Mouse (Mus musculus): ENCODE results near the gene Ndufaf4. TPM values are rescaled to one million over a fixed set of nuclear protein-coding genes. Genes with fewer than 3 reads are reported as not detected.
"Not testable (repeated sequence)": the region's sequence is repeated elsewhere in the genome, so short reads cannot be mapped to it uniquely, and the experiment has no call there.

Gene Ndufaf4
- polyA plus RNA-seq (2012; rRNA removed), result 2.1 and 2.8 TPM in 2 replicates

DNA sequence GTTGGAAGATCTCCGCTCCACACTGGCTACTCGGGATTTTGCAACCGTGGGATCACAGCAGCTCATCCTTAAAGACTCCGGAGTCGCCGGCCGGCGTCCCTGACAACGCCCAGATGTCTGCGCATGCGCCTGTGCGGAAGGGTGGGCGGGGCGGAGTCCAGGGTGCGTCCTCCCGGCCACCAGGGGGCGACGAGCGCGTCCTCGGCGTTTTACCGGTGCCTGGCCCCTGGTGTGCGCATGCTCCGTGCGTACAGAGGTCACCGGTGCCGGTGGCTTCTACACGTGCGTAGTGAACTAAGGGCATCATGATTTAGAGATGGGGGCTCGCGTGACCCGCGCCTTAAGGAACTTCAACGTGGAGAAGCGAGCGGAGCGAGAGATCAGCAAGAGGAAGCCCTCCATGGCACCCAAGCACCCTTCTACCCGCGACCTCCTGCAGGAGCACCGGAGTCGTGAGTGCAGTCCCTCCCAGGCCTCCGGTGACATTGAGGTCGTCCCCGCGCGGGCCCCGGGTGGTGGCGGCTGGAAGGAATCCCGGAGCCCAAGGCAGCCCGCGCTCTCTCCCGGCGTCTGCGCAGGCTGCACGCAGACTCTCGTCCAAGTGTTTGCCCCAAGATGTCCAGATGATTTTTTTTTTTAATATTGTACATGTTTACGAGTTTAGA, at the start of gene Ndufaf4:
Gene Ndufaf4 (plus strand): TSS at position 233 of the 665 bp plus-strand sequence.
- peak; percentile 47 for DNase-seq (ENCODE audit: low read depth)

DNA sequence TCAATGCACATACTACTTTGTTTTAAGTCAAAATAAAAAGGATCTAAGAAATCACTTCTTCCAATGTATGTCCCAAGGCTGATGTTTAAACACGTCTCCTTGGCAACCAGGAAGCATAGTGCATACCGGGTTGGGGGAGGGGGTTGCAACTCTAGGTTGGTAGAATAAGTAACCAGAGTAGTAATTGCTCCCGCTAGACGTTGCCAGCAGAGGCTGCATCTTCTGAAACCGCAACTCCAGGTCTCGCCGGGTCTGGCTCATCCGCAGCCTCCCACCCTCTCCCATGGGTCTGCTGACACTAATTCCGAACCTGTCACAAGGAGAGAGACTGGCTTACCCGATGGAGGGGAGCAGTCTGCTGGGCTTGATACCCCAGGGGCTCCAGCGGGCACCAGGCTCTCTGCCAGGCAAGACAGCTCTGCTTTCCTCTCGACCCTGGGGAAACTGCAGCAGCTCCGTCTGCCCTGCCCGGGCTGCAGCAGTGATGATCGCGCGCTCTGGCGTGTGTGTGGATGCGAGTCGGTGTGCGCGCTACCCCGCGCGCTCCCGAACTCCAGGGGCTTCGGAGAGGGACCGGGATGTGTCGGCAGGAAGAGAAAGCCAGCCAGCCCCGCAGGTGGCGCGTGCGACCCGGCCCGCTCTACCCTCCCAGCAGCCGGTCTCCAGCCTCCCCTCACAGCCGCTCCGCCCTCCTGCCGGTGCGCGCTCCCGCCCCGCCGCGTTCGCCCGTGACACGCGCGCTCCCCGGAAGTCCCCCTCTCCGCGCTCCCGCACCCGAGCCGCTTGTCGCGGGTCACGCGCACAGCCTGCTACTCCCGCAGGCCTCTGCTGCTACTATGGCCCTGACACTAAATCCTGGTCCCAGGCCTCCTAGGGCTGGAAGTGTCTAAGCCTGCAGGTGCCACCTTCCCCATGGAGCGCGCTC, 47.2 kb upstream of the Ndufaf4 start, which contains the start of gene Klhl32:
Gene Klhl32 (minus strand): TSS at position 724 of the 925 bp plus-strand sequence.
- DNase-seq (ENCODE audit: low read depth), result no peak

DNA sequence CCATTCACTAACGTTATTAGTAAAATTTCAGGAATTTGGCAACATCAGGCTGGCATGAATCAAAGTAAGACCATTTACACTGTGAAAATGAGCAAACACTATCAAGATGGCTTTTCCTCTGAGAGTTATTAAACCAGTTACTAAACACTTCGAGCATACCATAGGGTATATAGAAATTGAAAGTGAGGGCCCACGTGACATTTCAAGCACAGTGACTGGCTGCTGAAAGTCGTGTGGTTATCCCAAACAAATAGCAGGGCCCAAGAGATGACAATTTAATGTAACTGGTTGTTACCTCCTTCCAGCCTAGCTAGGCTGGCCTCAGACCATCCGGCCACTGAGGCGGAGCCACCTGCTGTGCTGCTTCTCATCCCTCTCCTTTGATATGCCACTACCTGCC, 32.2 kb upstream of the Ndufaf4 start:
- DNase-seq (ENCODE audit: low read depth), result no peak

DNA sequence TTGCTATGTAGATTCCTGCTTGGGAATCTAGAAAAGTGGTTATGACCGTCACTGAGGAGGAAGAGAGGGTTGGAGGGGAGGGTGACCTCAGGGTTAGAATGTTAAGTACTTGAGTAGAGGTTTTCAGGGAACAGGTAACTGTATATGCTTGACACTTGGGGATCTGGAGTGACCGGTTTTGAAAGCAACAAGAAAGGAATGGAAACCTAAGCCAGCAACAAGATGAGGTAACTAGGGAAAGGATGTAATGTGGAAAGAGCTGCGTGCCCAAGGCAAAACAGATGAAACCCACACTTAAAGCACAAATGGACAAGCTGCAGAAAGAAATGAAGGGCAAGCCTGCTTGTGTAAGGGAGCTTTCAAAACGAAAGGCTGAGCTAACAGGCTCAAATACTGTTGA, 28.7 kb upstream of the Ndufaf4 start:
- peak; percentile 86 for DNase-seq (ENCODE audit: low read depth)

DNA sequence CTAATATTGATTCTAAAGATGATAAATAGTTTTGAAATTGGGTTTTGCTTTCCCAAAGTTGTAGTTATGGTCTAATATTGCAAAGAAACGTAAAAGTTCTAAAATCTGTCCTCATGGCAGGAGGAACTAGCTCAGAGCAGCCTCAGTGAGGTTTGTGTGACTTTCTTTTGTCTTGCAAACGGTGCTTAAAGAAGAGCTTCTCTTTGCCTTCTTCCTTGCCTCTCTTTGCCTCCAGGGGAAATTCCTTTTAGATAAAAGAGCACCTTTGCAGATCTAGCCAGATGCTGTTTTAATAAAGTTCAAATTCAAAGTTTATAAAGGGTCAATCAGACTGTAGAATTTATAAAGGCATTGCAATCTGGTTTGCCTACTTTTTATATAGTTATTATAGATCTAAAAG, 8.5 kb upstream of the Ndufaf4 start:
- DNase-seq (ENCODE audit: low read depth), result not testable (repeated sequence)

DNA sequence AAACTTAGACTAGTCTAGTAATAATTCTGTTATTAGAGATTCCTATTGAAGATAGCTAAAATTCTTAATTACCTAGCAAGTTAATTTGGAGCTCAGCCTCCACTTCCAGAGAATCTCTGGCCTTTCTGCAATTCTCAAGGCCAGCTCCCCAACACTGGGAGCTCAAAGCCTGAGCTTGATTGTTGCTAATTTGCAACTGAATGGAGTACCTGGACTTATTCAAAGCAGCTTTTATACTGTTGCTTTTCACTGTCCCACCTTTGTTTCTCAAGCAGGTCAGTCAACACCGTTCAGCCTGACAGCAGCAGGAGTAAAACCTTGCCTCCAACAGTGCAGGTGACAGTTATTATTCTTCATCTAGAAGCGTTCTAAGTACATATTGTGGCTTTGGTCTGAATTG, 5.6 kb upstream of the Ndufaf4 start:
- not testable (repeated sequence) for DNase-seq (ENCODE audit: low read depth)

DNA sequence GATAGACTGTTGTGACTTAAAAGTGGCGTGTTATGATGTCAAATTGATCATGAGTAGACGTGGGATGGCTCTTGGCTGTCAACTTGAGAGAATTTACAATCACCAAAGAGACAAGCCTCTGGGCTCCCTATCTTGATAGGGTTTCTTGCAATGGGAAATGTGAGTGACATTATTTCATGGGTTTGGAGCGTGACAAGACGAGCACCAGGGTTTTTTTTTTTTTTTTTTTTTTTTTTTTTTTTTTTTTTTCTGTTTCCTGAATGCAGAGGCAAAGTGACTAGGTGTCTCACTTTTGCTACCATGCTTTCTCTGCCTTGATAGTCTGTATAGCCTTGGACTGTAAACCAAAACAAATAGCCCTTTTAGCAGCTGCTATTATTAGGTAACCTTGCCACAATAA, 3.3 kb upstream of the Ndufaf4 start:
- DNase-seq (ENCODE audit: low read depth), result no peak

DNA sequence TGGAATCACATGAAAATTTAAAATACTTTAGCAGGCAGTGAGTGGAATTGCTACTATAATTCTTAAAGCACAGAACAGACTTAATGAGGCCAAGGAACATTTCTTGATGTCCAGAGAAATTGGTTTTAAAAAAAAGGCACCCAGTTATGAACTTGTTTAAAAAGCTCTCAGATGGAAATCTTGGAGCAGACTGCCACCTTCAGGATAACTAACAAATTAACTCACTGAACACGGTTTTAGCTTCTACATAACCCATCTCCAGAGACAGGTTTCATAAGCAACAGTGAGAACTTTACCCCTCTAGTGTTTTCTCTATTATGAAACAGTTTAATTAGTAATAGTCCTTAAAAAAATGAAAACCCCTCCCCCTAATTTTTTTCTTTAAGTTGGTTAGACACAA, 1.1 kb upstream of the Ndufaf4 start:
- DNase-seq (ENCODE audit: low read depth), result no peak

DNA sequence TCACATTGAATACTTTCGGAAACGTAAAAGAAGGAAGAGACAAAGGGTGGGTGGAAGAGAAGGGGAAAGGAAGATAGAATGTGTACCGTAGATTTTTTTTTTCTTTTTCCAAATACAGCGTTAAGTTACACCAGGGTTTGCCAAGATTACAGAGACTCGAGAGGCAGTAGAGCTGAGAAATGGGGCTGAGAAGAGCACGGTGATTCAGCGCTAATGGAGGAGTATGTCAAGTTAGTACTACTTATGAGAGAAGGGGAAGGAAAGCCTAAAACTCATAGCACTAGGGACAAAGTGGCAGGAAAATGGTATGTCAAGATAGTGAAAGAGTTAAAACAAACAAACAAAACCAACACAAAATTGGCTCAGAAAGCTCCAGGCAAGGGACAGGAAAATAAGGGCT, 532 bp upstream of the Ndufaf4 start:
- no peak for DNase-seq (ENCODE audit: low read depth)

DNA sequence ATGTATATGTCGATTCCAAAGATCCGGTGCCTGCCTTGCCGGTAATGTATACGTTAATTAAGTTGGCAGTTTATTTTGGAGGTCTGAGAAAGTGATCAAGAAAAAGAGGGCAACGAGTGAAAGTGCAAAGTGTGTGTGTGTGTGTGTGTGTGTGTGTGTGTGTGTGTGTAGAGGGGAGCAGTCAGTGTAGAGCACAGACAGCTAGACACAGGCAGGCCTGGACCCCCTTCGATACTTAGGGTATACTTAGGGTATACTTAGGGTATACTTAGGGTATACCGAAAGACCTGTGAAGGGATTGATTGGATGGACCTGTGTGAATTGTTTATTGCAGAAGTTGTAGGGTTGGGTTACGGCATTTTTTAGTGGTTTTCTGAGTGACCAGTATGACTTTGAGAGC, 753 bp downstream of the Ndufaf4 start:
- no peak for DNase-seq (ENCODE audit: low read depth)

DNA sequence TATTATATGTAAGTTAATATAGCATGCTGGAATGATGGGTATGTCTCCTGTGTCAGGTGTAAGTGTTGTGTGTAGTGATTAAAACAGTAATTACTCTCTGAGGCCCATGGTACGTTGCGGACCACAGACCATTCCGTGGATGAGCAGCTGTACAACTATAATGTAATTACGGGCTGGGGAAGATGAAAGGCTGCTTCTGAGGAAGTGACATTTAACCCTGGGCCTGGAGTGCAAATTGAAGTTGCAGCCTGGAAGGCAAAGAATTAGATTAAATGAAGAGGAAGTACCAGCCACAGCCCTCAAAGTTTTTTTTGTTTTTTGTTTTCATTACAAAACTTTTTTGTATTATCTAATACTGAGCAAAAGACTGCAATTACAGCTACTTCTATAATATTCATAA, 1.3 kb downstream of the Ndufaf4 start:
- DNase-seq (ENCODE audit: low read depth), result no peak

DNA sequence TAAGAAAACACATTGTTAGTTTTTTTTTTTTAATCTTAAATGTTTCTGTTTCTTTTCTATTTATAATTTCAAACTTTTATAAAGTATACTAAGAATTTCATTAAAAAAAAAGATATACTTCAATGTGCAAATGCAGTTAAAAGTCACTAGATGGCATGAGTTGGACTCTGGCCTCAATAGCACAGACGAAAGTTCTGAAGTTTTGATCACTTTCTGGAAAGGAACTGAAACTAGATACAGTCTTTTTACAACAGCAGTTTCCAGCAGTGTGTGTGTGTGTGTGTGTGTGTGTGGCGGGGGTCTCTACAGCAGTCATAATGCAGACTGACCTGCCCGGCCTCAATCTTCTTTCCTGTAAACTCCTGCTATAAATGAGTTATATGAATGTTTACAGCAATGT, 9.9 kb downstream of the Ndufaf4 start:
- no peak for DNase-seq (ENCODE audit: low read depth)

DNA sequence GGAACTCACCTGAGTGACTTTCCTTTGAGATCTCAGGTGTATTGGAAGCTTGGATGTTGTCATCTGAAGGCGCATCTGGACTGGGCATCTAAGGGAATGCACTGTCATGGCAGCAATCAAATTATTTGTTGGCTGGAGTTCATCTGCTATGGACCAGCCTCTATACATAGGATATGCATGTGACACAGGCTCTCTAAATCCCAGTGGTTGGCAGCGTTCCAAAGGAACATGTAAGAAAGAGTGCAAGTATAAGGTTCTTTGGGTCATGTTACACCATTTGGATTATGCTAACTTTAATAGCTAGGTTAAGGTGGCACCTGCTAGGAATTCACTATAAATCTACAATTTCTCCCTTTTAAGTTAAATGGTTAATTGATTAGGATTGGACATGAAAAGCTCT, 17.7 kb downstream of the Ndufaf4 start:
- DNase-seq (ENCODE audit: low read depth), result no peak

DNA sequence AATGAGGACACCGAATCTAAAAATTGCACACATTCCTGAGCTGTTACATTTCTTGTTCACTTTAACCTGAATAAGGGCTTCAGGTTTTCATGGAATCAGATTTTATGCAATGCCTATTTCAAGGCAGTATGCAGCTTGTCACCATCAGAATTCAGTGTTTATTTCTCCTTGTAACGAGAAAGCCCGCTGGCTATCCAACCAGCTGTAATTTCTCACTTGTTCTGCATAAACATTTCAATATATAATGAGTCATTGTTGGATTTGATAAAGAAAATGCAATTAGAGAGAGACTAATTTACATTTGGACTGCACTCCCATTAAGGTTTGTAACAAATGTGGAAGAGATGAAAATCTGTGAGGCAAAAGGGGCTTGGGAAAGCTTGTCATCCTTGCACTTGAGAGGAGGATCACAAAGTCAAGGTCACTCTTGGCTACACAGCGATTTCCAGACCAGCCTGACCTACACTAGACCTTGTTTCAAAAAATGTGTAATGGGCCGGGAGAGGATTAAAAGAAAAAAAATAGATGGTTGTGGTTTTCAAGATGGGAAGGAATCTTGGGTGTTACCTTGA, 22.2 kb downstream of the Ndufaf4 start:
- DNase-seq (ENCODE audit: low read depth), result no peak

DNA sequence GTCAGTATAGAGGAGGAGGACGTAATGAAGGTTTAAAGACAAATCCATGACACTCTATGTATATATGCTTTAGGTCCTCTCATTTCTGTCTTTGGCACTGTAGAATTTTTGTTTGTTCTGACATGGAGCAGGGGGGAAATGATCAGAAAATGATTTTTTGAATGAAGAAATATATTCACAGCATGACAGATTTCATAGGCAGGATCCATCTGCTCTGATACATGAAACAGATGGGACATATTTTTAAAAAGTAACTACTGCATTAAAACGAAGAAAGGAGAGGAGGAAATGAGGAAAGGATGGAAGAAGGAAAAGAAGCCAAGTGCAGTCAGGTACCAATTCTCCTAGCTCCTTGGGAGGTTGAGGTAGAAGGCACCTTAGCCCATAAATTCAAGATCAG, 26.8 kb downstream of the Ndufaf4 start:
- DNase-seq (ENCODE audit: low read depth), result no peak

DNA sequence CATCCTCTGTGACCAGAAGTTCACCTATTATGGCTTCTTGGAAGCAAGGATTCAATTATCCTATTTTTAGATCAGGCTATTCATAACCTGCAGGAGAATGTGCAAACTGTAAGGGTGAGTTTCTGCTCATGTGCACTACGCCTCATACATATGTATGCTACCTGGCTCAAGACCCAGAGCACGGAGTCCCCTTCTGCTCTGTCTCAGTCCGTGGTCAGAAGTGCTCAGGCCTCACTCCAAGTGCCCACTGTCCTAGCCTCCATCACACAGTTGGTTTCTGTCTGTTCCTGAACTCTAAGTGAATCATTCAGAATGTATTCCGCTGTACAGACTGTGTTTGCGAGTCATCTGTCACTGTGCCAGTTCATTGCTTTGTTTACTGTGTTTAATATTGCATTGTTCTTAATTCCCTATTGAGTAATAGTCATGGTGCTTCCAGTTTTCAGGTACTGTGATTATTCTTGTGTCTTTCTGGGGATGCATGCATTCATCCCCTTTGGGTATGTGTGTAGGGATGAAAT, 30.4 kb downstream of the Ndufaf4 start:
- DNase-seq (ENCODE audit: low read depth), result no peak

DNA sequence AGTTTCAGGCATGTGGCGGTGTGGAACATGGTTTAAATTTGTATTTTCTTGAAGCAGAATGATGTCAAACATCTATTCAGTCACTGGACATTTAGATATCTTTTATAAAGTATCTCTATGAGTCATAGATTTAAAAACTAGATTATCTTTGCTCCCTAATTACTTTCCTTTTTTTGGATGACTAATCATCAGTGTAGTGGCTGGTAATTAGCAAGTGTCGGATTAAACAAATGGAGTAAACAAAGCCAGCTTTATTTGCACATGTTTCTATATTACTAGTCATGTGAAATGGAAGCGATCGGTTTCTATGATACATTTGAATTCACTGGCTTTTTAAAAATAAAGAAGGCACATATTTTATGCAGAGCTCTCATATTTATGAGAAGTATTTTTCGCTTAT, 31.0 kb downstream of the Ndufaf4 start:
- DNase-seq (ENCODE audit: low read depth), result no peak

DNA sequence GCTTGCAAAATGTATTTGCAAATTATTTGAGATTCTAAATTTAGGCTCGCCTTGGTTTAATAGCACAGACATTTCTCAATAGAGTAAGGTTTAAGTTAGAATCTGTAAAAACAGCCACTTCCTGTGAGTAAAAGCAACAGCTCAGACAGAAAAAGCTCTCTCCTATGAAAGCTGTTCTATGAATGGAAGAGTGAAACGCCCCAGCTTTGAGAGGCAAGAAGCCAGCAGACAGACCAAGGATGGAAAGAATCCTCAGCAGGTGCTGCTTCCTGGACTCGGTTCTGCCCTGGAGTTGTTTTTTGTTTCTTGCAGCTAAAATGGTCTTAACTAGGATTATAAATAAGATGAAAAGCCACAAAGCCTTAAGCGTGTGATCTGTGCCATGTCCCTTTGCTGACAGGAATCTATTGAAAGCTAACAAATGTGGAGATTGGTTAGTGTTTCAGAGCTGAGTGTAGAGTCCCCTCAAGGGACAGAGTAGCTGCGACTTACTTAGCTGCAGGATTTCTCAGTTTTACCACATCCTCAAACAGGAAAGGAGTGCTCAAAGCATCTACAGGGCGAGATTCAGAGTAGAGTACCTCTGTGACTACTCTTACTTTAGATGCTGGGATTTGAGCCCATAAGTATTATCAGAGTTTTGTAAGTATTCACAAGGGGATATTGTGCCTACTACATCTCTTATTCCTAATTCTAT, 45.0 kb downstream of the Ndufaf4 start:
- no peak for DNase-seq (ENCODE audit: low read depth)

All from gonadal fat pad, adult 2 months (tissue).